10 mouse cellular contexts compared by ENCODE assay signal in the genomic region with DNA sequence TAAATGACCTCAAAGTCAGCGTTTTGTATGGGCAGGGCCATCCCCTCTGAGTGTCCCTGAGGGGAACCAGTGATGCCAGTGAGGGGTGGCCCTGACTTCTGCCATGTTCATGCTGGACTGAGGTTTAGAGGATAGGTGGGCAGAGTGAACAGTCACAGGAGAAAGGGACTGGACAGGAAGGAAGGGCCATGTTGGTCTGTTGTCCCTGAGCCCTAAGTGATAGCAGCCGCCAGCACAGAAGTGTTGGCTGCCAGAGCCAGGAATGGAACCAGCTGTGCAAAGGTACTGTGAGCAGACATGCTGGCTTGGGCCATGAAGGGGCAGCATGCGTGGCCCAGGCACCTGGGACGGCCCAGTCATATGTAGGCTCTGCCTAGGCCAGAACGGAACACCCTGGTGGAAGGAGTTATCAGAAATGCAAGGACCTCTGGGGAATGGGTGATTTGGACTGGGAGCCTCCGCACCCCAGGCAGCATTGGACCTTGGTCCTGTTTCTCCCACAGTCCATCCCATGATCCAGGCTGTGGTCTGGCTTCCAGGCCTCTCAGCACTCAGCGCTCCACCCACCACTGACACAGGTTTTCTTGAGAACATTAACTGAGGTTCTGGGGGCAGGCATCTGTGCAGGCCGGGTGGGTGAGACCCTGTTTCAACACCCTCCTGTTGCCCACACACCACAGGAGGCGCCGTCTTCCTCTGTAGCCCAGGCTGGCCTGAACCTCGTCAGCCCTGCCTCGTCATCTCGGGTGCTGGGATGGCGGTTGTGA. TPM values are rescaled to one million over a fixed set of nuclear protein-coding genes. Genes with fewer than 3 reads are reported as not detected.
A peak's percentile ranks its signal among the peaks of the same experiment; 100 is the strongest.
DNase-seq lines count a peak whose midpoint lies in the region; ATAC-seq and TF ChIP-seq lines count a peak whose summit lies in the region.
"Had no signal": no experiment of that assay in that cellular context is flagged by ENCODE, and none has a peak within 500 bp of the region (broad histone marks: within the 10 kb centered on the region; RNA-seq: fewer than 3 reads in every experiment).

No protein-coding gene starts in this region.

- WGBS in heart, embryonic 13.5 days = 80% methylated on average over 14 of the region's 14 CpGs
- 93% methylated on average over 14 of the region's 14 CpGs for WGBS in forebrain, embryonic 15.5 days

- no peak for ATAC-seq in heart, embryonic 13.5 days (ENCODE audit: extremely low read depth, insufficient number of reproducible peaks, low FRiP score, low TSS enrichment)
- ATAC-seq in G1E (ENCODE audit: extremely low read depth, insufficient number of reproducible peaks, low FRiP score, poor library complexity, severe bottlenecking) = no peak
- 0 out of 2 replicates have a peak, but pooled peaks have one; percentile 7 for ATAC-seq in granulocyte monocyte progenitor cell, adult 5-6 weeks (replicated peaks; ENCODE audit: poor library complexity, severe bottlenecking)
- ATAC-seq in forebrain, embryonic 15.5 days (replicated peaks) = no peak

- no peak for TF ChIP-seq CTCF in G1E (IDR thresholded peaks at IDR 0.05; ENCODE audit: low read depth, low read length)

- H3K4me3 ChIP-seq in heart, embryonic 13.5 days = no peak overlapping the region
- peak overlapping the region; percentile 36; the same call in 1 of the 2 replicates for H3K4me3 ChIP-seq in G1E (ENCODE audit: low read depth, low read length)
- H3K4me3 ChIP-seq in forebrain, embryonic 15.5 days = no peak overlapping the region

- peak overlapping the region; percentile 64 for H3K9ac ChIP-seq in heart, embryonic 13.5 days
- no peak overlapping the region for H3K9ac ChIP-seq in forebrain, embryonic 15.5 days (replicated peaks)

- no peaks in the 10 kb centered on the region for H3K27me3 ChIP-seq in heart, embryonic 13.5 days (replicated peaks)
- H3K27me3 ChIP-seq in G1E (ENCODE audit: insufficient read depth, low read length) = no peaks in the 10 kb centered on the region
- H3K27me3 ChIP-seq in forebrain, embryonic 15.5 days = no peaks in the 10 kb centered on the region

- no peak for DNase-seq in heart, postnatal 10 days
- no peak for DNase-seq in G1E (ENCODE audit: low spot score)
- DNase-seq in kidney, postnatal 36 days = peak; percentile 79 to 83
- DNase-seq in embryo, embryonic 11 days = no peak
- no peak for DNase-seq in layer of hippocampus, adult 8-10 months (ENCODE audit: low spot score in 2 of 2)
- DNase-seq: lung, postnatal 36 days had no signal

- H3K36me3 ChIP-seq in heart, embryonic 13.5 days = peaks cover 5% of the 10 kb centered on the region; the same call in 1 of the 2 replicates
- peaks cover 94% of the 10 kb centered on the region for H3K36me3 ChIP-seq in G1E (replicated peaks)
- H3K36me3 ChIP-seq in forebrain, embryonic 15.5 days = no peaks in the 10 kb centered on the region

- no peak overlapping the region for H3K4me2 ChIP-seq in heart, embryonic 13.5 days
- no peak overlapping the region for H3K4me2 ChIP-seq in forebrain, embryonic 15.5 days (replicated peaks)

- H3K4me1 ChIP-seq in heart, embryonic 13.5 days = peaks cover 92% of the 10 kb centered on the region
- peaks cover 99% of the 10 kb centered on the region for H3K4me1 ChIP-seq in G1E (ENCODE audit: insufficient read depth, low read depth, low read length)
- peaks cover 37% of the 10 kb centered on the region for H3K4me1 ChIP-seq in forebrain, embryonic 15.5 days

- peak overlapping the region; percentile 36; the same call in 1 of the 2 replicates for H3K27ac ChIP-seq in heart, embryonic 13.5 days (replicated peaks)
- no peak overlapping the region for H3K27ac ChIP-seq in forebrain, embryonic 15.5 days (replicated peaks)

- intact Hi-C loops in heart, postnatal 10 days (cut with DNase I) = no loop called here

- no peaks in the 10 kb centered on the region for H3K9me3 ChIP-seq in heart, embryonic 13.5 days
- H3K9me3 ChIP-seq in G1E (replicated peaks) = no peaks in the 10 kb centered on the region
- H3K9me3 ChIP-seq in forebrain, embryonic 15.5 days = no peaks in the 10 kb centered on the region

RNA-seq across cellular contexts. Expression of a gene that starts 7.0 kb away (rescaled TPM):
- 31.0 and 32.0 TPM in 2 replicates for polyA plus RNA-seq in heart, embryonic 13.5 days (2015; fragmentation: Nextera tagmentation; extraction: Ambion mirVana)
- total RNA-seq in heart, postnatal 10 days (2021) = 10 to 100 TPM; 43.2 to 46.4 TPM
- 58.0 and 62.2 TPM in 2 replicates for total RNA-seq in G1E (2014; fragmentation: Nextera tagmentation)
- 58.8 and 66.6 TPM in 2 replicates for total RNA-seq in G1E (2017)
- 266 and 331 TPM in 2 replicates for polyA plus RNA-seq in G1E (2012)
- 32.4 and 42.7 TPM in 2 replicates for total RNA-seq in granulocyte monocyte progenitor cell, adult 5-6 weeks (2014; fragmentation: Nextera tagmentation)
- total RNA-seq in granulocyte monocyte progenitor cell, adult 5-6 weeks (2017) = 24.7 and 32.7 TPM in 2 replicates
- 123 and 127 TPM in 2 replicates for polyA plus RNA-seq in forebrain, embryonic 15.5 days (2015; fragmentation: Nextera tagmentation; extraction: Ambion mirVana)
- 100 to 1,000 TPM; 267 to 303 (median 296) TPM for total RNA-seq in layer of hippocampus, adult 8-10 months (2022)

RNA-seq across cellular contexts. Expression of a gene that starts 8.4 kb away (rescaled TPM):
- 2.2 and 2.4 TPM in 2 replicates for polyA plus RNA-seq in heart, embryonic 13.5 days (2015; fragmentation: Nextera tagmentation; extraction: Ambion mirVana)
- total RNA-seq in heart, postnatal 10 days (2021) = under 1 TPM; 0.14 to 0.37 TPM
- total RNA-seq in G1E (2014; fragmentation: Nextera tagmentation) (0.44 TPM in 1 of 2 replicates, not detected in the other), G1E (2017) (1.8 and 1.9 TPM in 2 replicates)
- polyA plus RNA-seq in G1E (2012) = 1.4 and 1.6 TPM in 2 replicates
- 1.0 and 8.4 TPM in 2 replicates for total RNA-seq in granulocyte monocyte progenitor cell, adult 5-6 weeks (2014; fragmentation: Nextera tagmentation)
- total RNA-seq in granulocyte monocyte progenitor cell, adult 5-6 weeks (2017) = 1.3 and 6.2 TPM in 2 replicates
- 8.5 and 9.0 TPM in 2 replicates for polyA plus RNA-seq in forebrain, embryonic 15.5 days (2015; fragmentation: Nextera tagmentation; extraction: Ambion mirVana)
- 1 to 10 TPM in 2 of 4 experiments, under 1 TPM in 2; 0.73 to 1.2 (median 0.90) TPM for total RNA-seq in layer of hippocampus, adult 8-10 months (2022)

RNA-seq across cellular contexts. Expression of a gene that starts 21.1 kb away (rescaled TPM):
- polyA plus RNA-seq in heart, embryonic 13.5 days (2015; fragmentation: Nextera tagmentation; extraction: Ambion mirVana) = 25.6 and 28.2 TPM in 2 replicates
- 10 to 100 TPM; 21.0 to 23.6 TPM for total RNA-seq in heart, postnatal 10 days (2021)
- total RNA-seq in G1E (2014; fragmentation: Nextera tagmentation) (9.0 and 11.4 TPM in 2 replicates), G1E (2017) (23.5 and 23.9 TPM in 2 replicates)
- 77.9 and 80.5 TPM in 2 replicates for polyA plus RNA-seq in G1E (2012)
- total RNA-seq in granulocyte monocyte progenitor cell, adult 5-6 weeks (2014; fragmentation: Nextera tagmentation) = 16.2 and 16.3 TPM in 2 replicates
- total RNA-seq in granulocyte monocyte progenitor cell, adult 5-6 weeks (2017) = 19.4 and 26.5 TPM in 2 replicates
- 40.7 and 42.4 TPM in 2 replicates for polyA plus RNA-seq in forebrain, embryonic 15.5 days (2015; fragmentation: Nextera tagmentation; extraction: Ambion mirVana)
- total RNA-seq in layer of hippocampus, adult 8-10 months (2022) = 10 to 100 TPM; 28.2 to 31.3 (median 30.2) TPM

RNA-seq across cellular contexts. Expression of a gene that starts 28.8 kb away (rescaled TPM):
- polyA plus RNA-seq in heart, embryonic 13.5 days (2015; fragmentation: Nextera tagmentation; extraction: Ambion mirVana) = 13.6 and 14.7 TPM in 2 replicates
- 1 to 10 TPM; 7.7 to 8.5 TPM for total RNA-seq in heart, postnatal 10 days (2021)
- total RNA-seq in G1E (2014; fragmentation: Nextera tagmentation) (not detected in 2 replicates), G1E (2017) (0.06 TPM in 1 of 2 replicates, not detected in the other)
- polyA plus RNA-seq in G1E (2012) = 0.06 TPM in 1 of 2 replicates, not detected in the other
- total RNA-seq in granulocyte monocyte progenitor cell, adult 5-6 weeks (2014; fragmentation: Nextera tagmentation) = not detected in 2 replicates
- 0.09 TPM in 1 of 2 replicates, not detected in the other for total RNA-seq in granulocyte monocyte progenitor cell, adult 5-6 weeks (2017)
- polyA plus RNA-seq in forebrain, embryonic 15.5 days (2015; fragmentation: Nextera tagmentation; extraction: Ambion mirVana) = 3.1 and 4.3 TPM in 2 replicates
- 1 to 10 TPM; 1.1 to 1.4 (median 1.4) TPM for total RNA-seq in layer of hippocampus, adult 8-10 months (2022)
- total RNA-seq: MEL had no signal

RNA-seq across cellular contexts. Expression of a gene that starts 33.0 kb away (rescaled TPM):
- polyA plus RNA-seq in heart, embryonic 13.5 days (2015; fragmentation: Nextera tagmentation; extraction: Ambion mirVana) = 45.4 and 51.4 TPM in 2 replicates
- 10 to 100 TPM; 66.5 to 68.3 TPM for total RNA-seq in heart, postnatal 10 days (2021)
- total RNA-seq in G1E (2014; fragmentation: Nextera tagmentation) = 36.2 and 44.6 TPM in 2 replicates
- 27.9 and 38.9 TPM in 2 replicates for total RNA-seq in G1E (2017)
- 113 and 130 TPM in 2 replicates for polyA plus RNA-seq in G1E (2012)
- total RNA-seq in granulocyte monocyte progenitor cell, adult 5-6 weeks (2014; fragmentation: Nextera tagmentation) = 19.7 and 29.1 TPM in 2 replicates
- 14.2 and 19.9 TPM in 2 replicates for total RNA-seq in granulocyte monocyte progenitor cell, adult 5-6 weeks (2017)
- polyA plus RNA-seq in forebrain, embryonic 15.5 days (2015; fragmentation: Nextera tagmentation; extraction: Ambion mirVana) = 33.5 and 37.5 TPM in 2 replicates
- total RNA-seq in layer of hippocampus, adult 8-10 months (2022) = 10 to 100 TPM; 32.0 to 45.0 (median 39.1) TPM

Comparison
In these comparisons a context has a peak if more than half of its experiments do, and no peak if none do; other contexts are left out.
1. DNase-seq: peak in kidney, postnatal 36 days (2 of 2); none in heart, postnatal 10 days (0 of 2), G1E (single experiment), embryo, embryonic 11 days (single experiment) and layer of hippocampus, adult 8-10 months (0 of 2).